Mouse (Mus musculus) neural tube, embryonic 11.5 days (tissue): ENCODE results near the gene Plod2. TPM values are rescaled to one million over a fixed set of nuclear protein-coding genes. Genes with fewer than 3 reads are reported as not detected.

Experiments
- ATAC-seq: fragments of 200-750 bp; cut with Nextera tagmentation; 2 replicates; pipeline ENCODE4 v1.8.0; 2017; ENCODE audit warnings: moderate number of reproducible peaks, mild to moderate bottlenecking, moderate TSS enrichment, moderate library complexity; ENCODE audit not compliant: insufficient read depth, low FRiP score, low TSS enrichment
- DNase-seq: peaks from one replicate; pipeline ENCODE4 v3.0.0-alpha.2; 2015; ENCODE audit warnings: low spot score
- H3K27ac ChIP-seq: fragments of 300-500 bp; sonication (generic); 2 replicates; pipeline ENCODE4 v1.5.1; 2014; ENCODE audit warnings: low read depth, mild to moderate bottlenecking, low read length
- H3K27me3 ChIP-seq: fragments of 300-500 bp; sonication (generic); 2 replicates; pipeline ENCODE4 v1.6.1; 2014; ENCODE audit warnings: mild to moderate bottlenecking, low read length, mixed read lengths; ENCODE audit not compliant: control insufficient read depth, insufficient read depth
- H3K36me3 ChIP-seq: fragments of 300-500 bp; sonication (generic); 2 replicates; pipeline ENCODE4 v1.6.1; 2014; ENCODE audit warnings: mild to moderate bottlenecking, low read length, moderate library complexity, mixed read lengths; ENCODE audit not compliant: control insufficient read depth, insufficient read depth
- H3K4me1 ChIP-seq: fragments of 300-500 bp; sonication (generic); 2 replicates; pipeline ENCODE4 v1.6.1; 2014; ENCODE audit warnings: low read length, mixed read lengths; ENCODE audit not compliant: control insufficient read depth, insufficient read depth
- H3K4me2 ChIP-seq: fragments of 300-500 bp; sonication (generic); 2 replicates; pipeline ENCODE4 v1.6.1; 2014; ENCODE audit warnings: low read depth, mild to moderate bottlenecking, moderate library complexity
- H3K4me3 ChIP-seq: fragments of 300-500 bp; sonication (generic); 2 replicates; pipeline ENCODE4 v1.5.1; 2014; ENCODE audit warnings: low read depth, low read length
- H3K9ac ChIP-seq: fragments of 300-500 bp; sonication (generic); 2 replicates; pipeline ENCODE4 v1.6.1; 2014; ENCODE audit warnings: mild to moderate bottlenecking, low read length
- H3K9me3 ChIP-seq: fragments of 300-500 bp; sonication (generic); 2 replicates; pipeline ENCODE4 v1.6.1; 2016; ENCODE audit warnings: low read length; ENCODE audit not compliant: control insufficient read depth
- WGBS: fragments of 180-500 bp; shearing (Covaris S2); extraction: QIAGEN DNeasy Blood & Tissue Kit; methylation state at CpG from one replicate; pipeline ENCODE4 v1.1.7; 2014; 5-methylcytosine and 5-hydroxymethylcytosine counted together
- polyA plus RNA-seq: library from polyadenylated mRNA; unstranded; fragments of >200 nt; fragmentation: Nextera tagmentation; extraction: Ambion mirVana; gene quantifications from 2 replicates; pipeline ENCODE4 v1.2.1, GENCODE M21; 2014

Plod2 gene
- polyA plus RNA-seq, 1 experiment from 2014 or later, result 35.6 TPM

- Histone ChIP-seq H3K4me2 (no peak overlapping the region), H3K9me3 (no peaks in the 10 kb centered on the region), H3K27ac (no peak overlapping the region), H3K4me1 (no peaks in the 10 kb centered on the region; the same call in 1 of the 2 replicates), H3K4me3 (no peak overlapping the region), H3K27me3 (no peaks in the 10 kb centered on the region), H3K36me3 (no peaks in the 10 kb centered on the region), H3K9ac (no peak overlapping the region)
- 97% methylated on average over 6 of the region's 6 CpGs for WGBS
- ATAC-seq, result no peak
- DNase-seq, result no peak
Measured at GRCm38 (mm10) chr9:92563306-92563705, 21.3 kb downstream of the Plod2 start.

- Histone ChIP-seq H3K9ac (no peak overlapping the region), H3K36me3 (no peaks in the 10 kb centered on the region), H3K4me2 (no peak overlapping the region), H3K4me3 (no peak overlapping the region), H3K27ac (no peak overlapping the region), H3K4me1 (no peaks in the 10 kb centered on the region; the same call in 1 of the 2 replicates), H3K27me3 (no peaks in the 10 kb centered on the region), H3K9me3 (no peaks in the 10 kb centered on the region)
- ATAC-seq (no peak), DNase-seq (no peak)
- WGBS, result 85% methylated on average over 1 of the region's 1 CpGs
Measured at GRCm38 (mm10) chr9:92564391-92564790, 22.4 kb downstream of the Plod2 start.

GRCm38 (mm10) chr9:92566234-92566633 lies 24.2 kb downstream of the Plod2 start:
- Histone ChIP-seq H3K4me2 (no peak overlapping the region), H3K9me3 (no peaks in the 10 kb centered on the region), H3K36me3 (no peaks in the 10 kb centered on the region), H3K4me3 (no peak overlapping the region), H3K27ac (no peak overlapping the region), H3K9ac (no peak overlapping the region), H3K4me1 (no peaks in the 10 kb centered on the region), H3K27me3 (no peaks in the 10 kb centered on the region)
- 67% methylated on average over 3 of the region's 3 CpGs for WGBS
- ATAC-seq, result no peak
- DNase-seq, result no peak

GRCm38 (mm10) chr9:92567474-92567873 lies 25.5 kb downstream of the Plod2 start:
- Histone ChIP-seq H3K9me3 (no peaks in the 10 kb centered on the region), H3K27ac (no peak overlapping the region), H3K4me3 (no peak overlapping the region), H3K36me3 (no peaks in the 10 kb centered on the region), H3K4me1 (no peaks in the 10 kb centered on the region), H3K9ac (no peak overlapping the region), H3K27me3 (no peaks in the 10 kb centered on the region), H3K4me2 (no peak overlapping the region)
- WGBS, result 91% methylated on average over 7 of the region's 7 CpGs
- DNase-seq, result no peak
- no peak for ATAC-seq

GRCm38 (mm10) chr9:92568798-92569197 lies 26.8 kb downstream of the Plod2 start:
- H3K27me3 ChIP-seq, result no peaks in the 10 kb centered on the region
- no peak overlapping the region for H3K27ac ChIP-seq
- H3K4me3 ChIP-seq, result no peak overlapping the region
- ATAC-seq (no peak), DNase-seq (no peak)
- no peak overlapping the region for H3K4me2 ChIP-seq
- H3K36me3 ChIP-seq, result no peaks in the 10 kb centered on the region
- H3K9me3 ChIP-seq, result no peaks in the 10 kb centered on the region
- 85% methylated on average over 3 of the region's 3 CpGs for WGBS
- H3K9ac ChIP-seq, result no peak overlapping the region
- no peaks in the 10 kb centered on the region for H3K4me1 ChIP-seq

- 73% methylated on average over 8 of the region's 8 CpGs for WGBS
- Histone ChIP-seq H3K4me2 (no peak overlapping the region), H3K36me3 (no peaks in the 10 kb centered on the region), H3K9ac (no peak overlapping the region), H3K27me3 (no peaks in the 10 kb centered on the region), H3K9me3 (no peaks in the 10 kb centered on the region), H3K4me1 (no peaks in the 10 kb centered on the region), H3K27ac (no peak overlapping the region), H3K4me3 (no peak overlapping the region)
- DNase-seq, result no peak
- no peak for ATAC-seq
Measured at GRCm38 (mm10) chr9:92572376-92573108, 30.5 kb downstream of the Plod2 start.

GRCm38 (mm10) chr9:92583876-92584275 lies 41.9 kb downstream of the Plod2 start:
- H3K9ac ChIP-seq, result no peak overlapping the region
- H3K9me3 ChIP-seq, result no peaks in the 10 kb centered on the region
- H3K36me3 ChIP-seq, result no peaks in the 10 kb centered on the region
- DNase-seq (no peak), ATAC-seq (no peak)
- H3K27ac ChIP-seq, result no peak overlapping the region
- no peaks in the 10 kb centered on the region for H3K27me3 ChIP-seq
- no peak overlapping the region for H3K4me3 ChIP-seq
- H3K4me2 ChIP-seq, result no peak overlapping the region
- H3K4me1 ChIP-seq, result no peaks in the 10 kb centered on the region
- 89% methylated on average over 5 of the region's 5 CpGs for WGBS

GRCm38 (mm10) chr9:92586025-92586424 lies 44.0 kb downstream of the Plod2 start:
- Histone ChIP-seq H3K9ac (no peak overlapping the region), H3K27me3 (no peaks in the 10 kb centered on the region), H3K4me2 (no peak overlapping the region), H3K9me3 (no peaks in the 10 kb centered on the region), H3K4me3 (no peak overlapping the region), H3K4me1 (no peaks in the 10 kb centered on the region), H3K36me3 (no peaks in the 10 kb centered on the region), H3K27ac (no peak overlapping the region)
- whole genome bisulfite sequencing, result 78% methylated on average over 1 of the region's 1 CpGs
- DNase-seq (no peak), ATAC-seq (no peak)

GRCm38 (mm10) chr9:92587391-92587790 lies 45.4 kb downstream of the Plod2 start:
- no peaks in the 10 kb centered on the region for H3K36me3 ChIP-seq
- no peak for ATAC-seq
- H3K27ac ChIP-seq, result no peak overlapping the region
- no peak overlapping the region for H3K9ac ChIP-seq
- no peaks in the 10 kb centered on the region for H3K27me3 ChIP-seq
- H3K4me3 ChIP-seq, result no peak overlapping the region
- 96% methylated on average over 8 of the region's 8 CpGs for WGBS
- H3K9me3 ChIP-seq, result no peaks in the 10 kb centered on the region
- H3K4me1 ChIP-seq, result no peaks in the 10 kb centered on the region
- no peak for DNase-seq
- no peak overlapping the region for H3K4me2 ChIP-seq
